Mouse (Mus musculus): Measurements from ENCODE around the gene Cdk11b. TPM values are rescaled to one million over a fixed set of nuclear protein-coding genes. Genes with fewer than 3 reads are reported as not detected.

Gene Cdk11b
- polyA plus RNA-seq, 1 experiment from 2014 or later: 50.0 TPM

- no peaks in the 10 kb centered on the region for H3K27me3 ChIP-seq (replicated peaks; ENCODE audit: control insufficient read depth, insufficient read depth, low read length)
- under 1% methylated on average over 78 of the region's 92 CpGs for WGBS
- ATAC-seq: peak; percentile 88
These were observed 70.1 kb downstream of the Cdk11b start for GRCm38 (mm10) chr4:155694482-155695401.

GRCm38 (mm10) chr4:155695531-155696062 is 70.9 kb downstream of the Cdk11b start:
- Histone ChIP-seq H3K27ac (ENCODE audit: low read depth, low read length) (no peak overlapping the region; the same call in 1 of the 2 replicates), H3K9me3 (ENCODE audit: control insufficient read depth, low read length) (no peaks in the 10 kb centered on the region), H3K27me3 (replicated peaks; ENCODE audit: control insufficient read depth, insufficient read depth, low read length) (no peaks in the 10 kb centered on the region), H3K36me3 (ENCODE audit: control insufficient read depth, insufficient read depth, low read length) (no peaks in the 10 kb centered on the region), H3K4me1 (ENCODE audit: control insufficient read depth, insufficient read depth, low read depth, low read length) (peaks cover 25% of the 10 kb centered on the region), H3K4me2 (ENCODE audit: low read length) (peak overlapping the region; percentile 84), H3K4me3 (ENCODE audit: low read length) (peak overlapping the region; percentile 78), H3K9ac (ENCODE audit: low read depth, low read length) (peak overlapping the region; percentile 95)
- no peak for ATAC-seq
- 74% methylated on average over 4 of the region's 4 CpGs for WGBS

More at GRCm38 (mm10) chr4:155694482-155695401, 70.1 kb downstream of the Cdk11b start:
- H3K9me3 ChIP-seq (ENCODE audit: control insufficient read depth, low read length): no peaks in the 10 kb centered on the region
- H3K4me3 ChIP-seq (ENCODE audit: low read length): peak overlapping the region; percentile 78
- H3K36me3 ChIP-seq (ENCODE audit: control insufficient read depth, insufficient read depth, low read length): no peaks in the 10 kb centered on the region
- H3K27ac ChIP-seq (ENCODE audit: low read depth, low read length): peak overlapping the region; percentile 96
- H3K4me2 ChIP-seq (ENCODE audit: low read length): peak overlapping the region; percentile 84
- H3K4me1 ChIP-seq (ENCODE audit: control insufficient read depth, insufficient read depth, low read depth, low read length): peaks cover 25% of the 10 kb centered on the region
- H3K9ac ChIP-seq (ENCODE audit: low read depth, low read length): peak overlapping the region; percentile 95

- H3K4me1 ChIP-seq (ENCODE audit: control insufficient read depth, insufficient read depth, low read depth, low read length): peaks cover 25% of the 10 kb centered on the region
- no peak for ATAC-seq
- peak overlapping the region; percentile 84 for H3K4me2 ChIP-seq (ENCODE audit: low read length)
- 75% methylated on average over 16 of the region's 16 CpGs for WGBS
- H3K4me3 ChIP-seq (ENCODE audit: low read length): peak overlapping the region; percentile 78
- peak overlapping the region; percentile 95; the same call in 1 of the 2 replicates for H3K9ac ChIP-seq (ENCODE audit: low read depth, low read length)
- no peaks in the 10 kb centered on the region for H3K9me3 ChIP-seq (ENCODE audit: control insufficient read depth, low read length)
- H3K27me3 ChIP-seq (replicated peaks; ENCODE audit: control insufficient read depth, insufficient read depth, low read length): no peaks in the 10 kb centered on the region
- H3K27ac ChIP-seq (ENCODE audit: low read depth, low read length): no peak overlapping the region
- H3K36me3 ChIP-seq (ENCODE audit: control insufficient read depth, insufficient read depth, low read length): no peaks in the 10 kb centered on the region
These were observed 71.9 kb downstream of the Cdk11b start for GRCm38 (mm10) chr4:155696261-155697255.

Other genes starting within 250 kb of the Cdk11b start
- 0.46 and 0.50 TPM in 2 replicates for gene Gabrd, start 226.7 kb upstream of the Cdk11b start, polyA plus RNA-seq (2015; fragmentation: Nextera tagmentation; extraction: Ambion mirVana)
- 4.5 and 5.0 TPM in 2 replicates for gene Cfap74, start 215.7 kb upstream of the Cdk11b start, polyA plus RNA-seq (2015; fragmentation: Nextera tagmentation; extraction: Ambion mirVana)
- gene Tmem52, start 155.7 kb upstream of the Cdk11b start, polyA plus RNA-seq (2015; fragmentation: Nextera tagmentation; extraction: Ambion mirVana): 0.34 TPM in 1 of 2 replicates, not detected in the other
- gene Gnb1, start 133.5 kb upstream of the Cdk11b start, polyA plus RNA-seq (2015; fragmentation: Nextera tagmentation; extraction: Ambion mirVana): 1,017 and 1,097 TPM in 2 replicates
- gene Nadk, start 62.5 kb upstream of the Cdk11b start, polyA plus RNA-seq (2015; fragmentation: Nextera tagmentation; extraction: Ambion mirVana): 80.0 and 88.9 TPM in 2 replicates
- 12.3 and 16.4 TPM in 2 replicates for gene Slc35e2, start 23.4 kb upstream of the Cdk11b start, polyA plus RNA-seq (2015; fragmentation: Nextera tagmentation; extraction: Ambion mirVana)
- not detected in 2 replicates for gene Gm10563, start 20.6 kb downstream of the Cdk11b start, polyA plus RNA-seq (2015; fragmentation: Nextera tagmentation; extraction: Ambion mirVana)
- 2.9 and 5.3 TPM in 2 replicates for gene Mmp23, start 28.5 kb downstream of the Cdk11b start, polyA plus RNA-seq (2015; fragmentation: Nextera tagmentation; extraction: Ambion mirVana)
- gene Mib2, start 44.3 kb downstream of the Cdk11b start, polyA plus RNA-seq (2015; fragmentation: Nextera tagmentation; extraction: Ambion mirVana): 54.4 and 55.7 TPM in 2 replicates
- gene Fndc10, start 69.5 kb downstream of the Cdk11b start, polyA plus RNA-seq (2015; fragmentation: Nextera tagmentation; extraction: Ambion mirVana): 14.2 and 15.5 TPM in 2 replicates
- 166 and 178 TPM in 2 replicates for gene Ssu72, start 79.9 kb downstream of the Cdk11b start, polyA plus RNA-seq (2015; fragmentation: Nextera tagmentation; extraction: Ambion mirVana)
- gene Tmem240, start 109.9 kb downstream of the Cdk11b start, polyA plus RNA-seq (2015; fragmentation: Nextera tagmentation; extraction: Ambion mirVana): 17.4 and 22.2 TPM in 2 replicates
- gene Atad3a, start 136.2 kb downstream of the Cdk11b start, polyA plus RNA-seq (2015; fragmentation: Nextera tagmentation; extraction: Ambion mirVana): 93.9 and 100 TPM in 2 replicates
- 38.0 and 39.0 TPM in 2 replicates for gene Vwa1, start 149.8 kb downstream of the Cdk11b start, polyA plus RNA-seq (2015; fragmentation: Nextera tagmentation; extraction: Ambion mirVana)
- gene Tmem88b, start 161.0 kb downstream of the Cdk11b start, polyA plus RNA-seq (2015; fragmentation: Nextera tagmentation; extraction: Ambion mirVana): 0.89 and 1.3 TPM in 2 replicates
- gene Ankrd65, start 165.6 kb downstream of the Cdk11b start, polyA plus RNA-seq (2015; fragmentation: Nextera tagmentation; extraction: Ambion mirVana): not detected in 2 replicates
- 251 and 267 TPM in 2 replicates for gene Mrpl20, start 178.0 kb downstream of the Cdk11b start, polyA plus RNA-seq (2015; fragmentation: Nextera tagmentation; extraction: Ambion mirVana)
- gene Ccnl2, start 187.6 kb downstream of the Cdk11b start, polyA plus RNA-seq (2015; fragmentation: Nextera tagmentation; extraction: Ambion mirVana): 118 and 132 TPM in 2 replicates
- gene Aurkaip1, start 206.4 kb downstream of the Cdk11b start, polyA plus RNA-seq (2015; fragmentation: Nextera tagmentation; extraction: Ambion mirVana): 133 and 143 TPM in 2 replicates
- gene Mxra8, start 214.8 kb downstream of the Cdk11b start, polyA plus RNA-seq (2015; fragmentation: Nextera tagmentation; extraction: Ambion mirVana): 35.7 and 36.5 TPM in 2 replicates
- 10.2 and 10.7 TPM in 2 replicates for gene Dvl1, start 222.5 kb downstream of the Cdk11b start, polyA plus RNA-seq (2015; fragmentation: Nextera tagmentation; extraction: Ambion mirVana)
- gene Tas1r3, start 238.5 kb downstream of the Cdk11b start, polyA plus RNA-seq (2015; fragmentation: Nextera tagmentation; extraction: Ambion mirVana): 0.29 and 0.40 TPM in 2 replicates
- gene Cptp, start 244.6 kb downstream of the Cdk11b start, polyA plus RNA-seq (2015; fragmentation: Nextera tagmentation; extraction: Ambion mirVana): 30.2 and 31.7 TPM in 2 replicates
- gene Ints11, start 244.7 kb downstream of the Cdk11b start, polyA plus RNA-seq (2015; fragmentation: Nextera tagmentation; extraction: Ambion mirVana): 67.2 and 74.7 TPM in 2 replicates